Mouse (Mus musculus) cerebellum, adult 2 months (tissue): ENCODE data around the gene Grin3b. TPM values are rescaled to one million over a fixed set of nuclear protein-coding genes. Genes with fewer than 3 reads are reported as not detected.

ENCODE experiments used
- DNase-seq, 2 experiments: peaks; one replicate each; pipeline ENCODE4 v3.0.0; 2021
- H3K27ac ChIP-seq: fragments of 200-500 bp; 2 replicates; pipeline ENCODE4 v1.5.1; 2012; ENCODE audit warnings: low read length, control low read depth, inconsistent platforms; ENCODE audit not compliant: insufficient read depth
- H3K27me3 ChIP-seq: fragments of 200-500 bp; 2 replicates; pipeline ENCODE4 v1.6.1; 2012; ENCODE audit warnings: inconsistent platforms, mild to moderate bottlenecking, low read length, moderate library complexity; ENCODE audit not compliant: control insufficient read depth, insufficient read depth
- H3K4me1 ChIP-seq: fragments of 200-500 bp; 2 replicates; pipeline ENCODE4 v1.6.1; 2011; ENCODE audit warnings: low read length; ENCODE audit not compliant: control insufficient read depth, insufficient read depth
- H3K4me3 ChIP-seq: fragments of 200-500 bp; replicated peaks from 2 replicates; pipeline ENCODE3; 2011; ENCODE audit warnings: mild to moderate bottlenecking, low read depth, low read length, control low read depth; ENCODE audit not compliant: insufficient read depth
- CTCF ChIP-seq: fragments of 200-500 bp; IDR thresholded peaks from 2 replicates; pipeline ENCODE4 v1.5.1; 2011; ENCODE audit warnings: low read depth, mild to moderate bottlenecking, control low read depth, low read length, moderate library complexity, borderline replicate concordance; ENCODE audit not compliant: insufficient read depth
- POLR2A ChIP-seq: fragments of 200-500 bp; IDR thresholded peaks from 2 replicates; pipeline ENCODE4 v1.6.1; 2011; ENCODE audit warnings: low read length, control low read depth, borderline replicate concordance; ENCODE audit not compliant: insufficient read depth
- WGBS: fragments of 180-500 bp; shearing (Covaris S2); methylation state at CpG from one replicate; pipeline ENCODE4 v1.1.7; 2018; 5-methylcytosine and 5-hydroxymethylcytosine counted together
- polyA plus RNA-seq: library from polyadenylated mRNA; depleted of rRNA; stranded (reverse); fragments of >200 nt; gene quantifications from 2 replicates; pipeline ENCODE4 v1.2.3, GENCODE M21; 2012

The Grin3b gene
- polyA plus RNA-seq, 1 experiment = 5.5 TPM

DNA sequence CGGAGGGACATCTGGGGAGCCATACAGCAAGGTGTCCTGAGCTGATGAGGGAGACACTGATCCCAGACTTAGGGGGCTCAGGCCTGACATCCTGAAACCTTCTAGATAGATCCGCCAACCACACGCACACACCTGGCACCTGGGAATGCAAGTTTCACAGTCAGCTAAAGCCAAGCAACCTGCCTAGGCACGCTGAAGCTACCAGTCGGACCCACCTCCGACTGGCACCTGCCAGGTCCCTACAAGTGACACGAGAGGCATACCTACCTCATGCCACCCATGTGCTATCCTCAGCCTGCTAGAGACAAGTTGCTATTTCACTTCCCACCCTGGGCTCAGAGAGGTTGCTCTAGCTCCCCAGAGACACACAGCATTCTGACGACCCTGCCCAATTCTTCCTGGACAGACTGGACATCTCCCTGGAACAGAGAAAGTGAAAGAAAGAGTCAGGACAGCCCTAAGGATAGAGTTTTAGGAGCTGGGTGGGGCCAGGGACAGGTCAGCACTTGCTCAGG lies 18.8 kb downstream of the Grin3b start:
- H3K4me3 ChIP-seq = no peak overlapping the region
- no peaks in the 10 kb centered on the region for H3K27me3 ChIP-seq
- WGBS = 41% methylated on average over 8 of the region's 8 CpGs
- TF ChIP-seq CTCF = no peak
- TF ChIP-seq POLR2A = no peak
- DNase-seq = no peak
- peaks cover 6% of the 10 kb centered on the region; the same call in 1 of the 2 replicates for H3K4me1 ChIP-seq
- no peak overlapping the region for H3K27ac ChIP-seq

DNA sequence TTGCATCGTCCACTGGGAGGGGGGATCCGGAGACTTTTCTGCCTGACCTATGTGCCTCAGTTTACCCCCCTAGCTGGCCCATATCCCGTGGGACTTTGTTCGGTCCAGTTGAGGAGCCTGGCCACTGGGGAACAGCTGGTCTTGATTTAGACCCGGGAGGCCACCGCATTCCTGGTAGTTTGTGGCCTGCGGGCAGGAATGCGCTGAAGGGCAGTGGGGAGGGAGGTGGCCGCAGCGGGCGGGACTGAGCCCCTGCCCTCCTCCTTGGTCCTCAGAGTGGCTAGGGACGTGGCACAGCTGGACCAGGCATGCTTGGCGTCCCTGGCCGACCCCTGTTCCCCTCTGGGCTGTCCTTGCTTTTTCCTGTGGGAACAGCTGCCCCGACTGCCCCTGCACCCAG lies 19.4 kb downstream of the Grin3b start:
- peaks cover 6% of the 10 kb centered on the region; the same call in 1 of the 2 replicates for H3K4me1 ChIP-seq
- WGBS = 16% methylated on average over 15 of the region's 15 CpGs
- H3K27ac ChIP-seq = no peak overlapping the region
- H3K27me3 ChIP-seq = no peaks in the 10 kb centered on the region
- DNase-seq = no peak
- no peak for TF ChIP-seq CTCF
- no peak for TF ChIP-seq POLR2A
- no peak overlapping the region for H3K4me3 ChIP-seq

GRCm38 (mm10) chr10:79991099-79991498 lies 20.6 kb downstream of the Grin3b start:
- Histone ChIP-seq H3K27me3 (no peaks in the 10 kb centered on the region), H3K27ac (no peak overlapping the region), H3K4me3 (no peak overlapping the region), H3K4me1 (peaks cover 4% of the 10 kb centered on the region; the same call in 1 of the 2 replicates)
- WGBS = 61% methylated on average over 12 of the region's 12 CpGs
- TF ChIP-seq POLR2A = no peak
- no peak for TF ChIP-seq CTCF
- DNase-seq = no peak

- WGBS = 83% methylated on average over 6 of the region's 6 CpGs
- no peak for DNase-seq
- H3K4me3 ChIP-seq = no peak overlapping the region
- no peak overlapping the region for H3K27ac ChIP-seq
- no peak for TF ChIP-seq POLR2A
- no peak for TF ChIP-seq CTCF
- peaks cover 3% of the 10 kb centered on the region; the same call in 1 of the 2 replicates for H3K4me1 ChIP-seq
- H3K27me3 ChIP-seq = no peaks in the 10 kb centered on the region
Observed at GRCm38 (mm10) chr10:79991548-79991947, 21.0 kb downstream of the Grin3b start.

- Histone ChIP-seq H3K27ac (no peak overlapping the region), H3K4me3 (no peak overlapping the region), H3K4me1 (no peaks in the 10 kb centered on the region), H3K27me3 (no peaks in the 10 kb centered on the region)
- WGBS = 42% methylated on average over 16 of the region's 16 CpGs
- no peak for DNase-seq
- no peak for TF ChIP-seq CTCF
- TF ChIP-seq POLR2A = no peak
Observed at GRCm38 (mm10) chr10:79994397-79995115, 24.0 kb downstream of the Grin3b start.

DNA sequence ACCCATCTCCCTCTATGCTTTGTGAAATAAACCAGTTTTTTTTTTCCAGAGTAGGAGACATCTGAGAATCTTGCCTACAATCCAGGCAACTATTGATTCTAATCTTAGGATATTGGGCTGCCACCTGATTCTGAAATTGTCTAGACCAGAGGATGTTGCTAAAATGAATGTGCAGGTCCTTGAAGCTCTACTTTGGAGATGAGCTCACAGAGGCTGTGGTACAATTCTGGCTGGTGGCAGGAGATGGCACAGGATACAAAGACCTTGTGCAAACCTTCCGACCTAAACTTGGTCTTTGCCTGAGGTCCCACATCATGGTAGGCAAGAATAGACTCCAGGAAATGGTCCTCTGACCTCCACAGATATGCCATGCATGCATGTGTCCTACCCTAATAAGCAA lies 25.1 kb downstream of the Grin3b start:
- WGBS = 76% methylated on average over 1 of the region's 1 CpGs
- H3K27ac ChIP-seq = no peak overlapping the region
- no peaks in the 10 kb centered on the region for H3K4me1 ChIP-seq
- TF ChIP-seq POLR2A (no peak), CTCF (no peak)
- H3K4me3 ChIP-seq = no peak overlapping the region
- H3K27me3 ChIP-seq = no peaks in the 10 kb centered on the region
- DNase-seq = no peak

DNA sequence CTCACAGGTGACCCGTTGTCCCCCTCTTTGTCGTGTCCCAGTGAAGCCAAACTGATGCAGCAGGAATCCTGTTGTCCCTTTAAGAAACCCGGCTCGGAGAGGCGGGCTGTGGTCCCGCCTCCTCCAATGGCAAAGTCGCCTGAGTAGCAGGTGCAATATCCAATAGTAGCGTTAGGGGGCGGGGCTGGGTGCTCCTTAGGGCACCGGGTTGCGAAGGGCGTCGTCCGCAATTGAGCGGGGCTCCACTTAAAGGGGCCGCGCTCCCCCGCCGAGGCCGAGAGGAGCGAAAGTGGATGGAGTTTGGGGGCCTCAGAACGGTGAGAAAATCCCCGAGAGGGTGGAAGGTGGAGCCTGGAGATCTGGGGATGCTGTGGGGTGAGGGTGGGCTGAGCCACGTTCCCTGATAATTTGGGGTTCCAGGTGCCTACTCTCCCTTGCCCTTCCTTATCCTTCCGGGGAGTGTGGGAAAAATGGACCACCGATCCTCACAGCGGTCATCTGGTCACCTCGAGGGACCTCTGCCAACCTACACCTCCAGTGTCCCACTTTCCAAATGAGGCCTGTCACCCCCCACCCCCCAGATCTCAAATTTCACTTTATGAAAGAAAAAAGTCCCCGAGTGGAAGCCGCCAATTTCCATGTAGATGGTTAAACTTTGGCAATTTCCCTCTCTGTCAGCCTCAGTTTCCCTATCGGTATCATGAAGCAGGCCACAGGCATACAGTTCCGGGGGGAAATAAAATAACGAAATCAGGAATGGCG lies 25.9 kb downstream of the Grin3b start, which contains the start of gene Abca7:
Gene Abca7, plus strand, starts transcription at position 223 of the 762 bp plus-strand sequence.
- TF ChIP-seq POLR2A (peak; percentile 29; the same call in 1 of the 2 replicates), CTCF (no peak)
- H3K4me3 ChIP-seq = peak within 1 kb of the TSS; percentile 74
- peak within 1 kb of the TSS; percentile 34; the same call in 1 of the 2 replicates for H3K27ac ChIP-seq
- DNase-seq = peak; percentile 95 to 98
- H3K4me1 ChIP-seq = no peaks in the 10 kb centered on the region
- no peaks in the 10 kb centered on the region for H3K27me3 ChIP-seq
- WGBS = under 1% methylated on average over 34 of the region's 34 CpGs
